Mouse (Mus musculus) myocyte (in vitro differentiated cells): ENCODE measurements around the gene Gm8104.
"Not testable (repeated sequence)": the region's sequence is repeated elsewhere in the genome, so short reads cannot be mapped to it uniquely, and the experiment has no call there.

ENCODE experiments used
- CEBPB ChIP-seq: IDR thresholded peaks from 2 replicates; pipeline ENCODE4 v1.6.1; 2011; ENCODE audit warnings: mild to moderate bottlenecking, moderate library complexity; ENCODE audit not compliant: poor library complexity, insufficient read depth, severe bottlenecking
- E2F4 ChIP-seq: IDR thresholded peaks from one replicate; pipeline ENCODE4 v1.6.1; 2011; ENCODE audit warnings: mild to moderate bottlenecking, control low read depth, moderate library complexity; ENCODE audit not compliant: insufficient read depth
- MAX ChIP-seq: IDR thresholded peaks from one replicate; pipeline ENCODE4 v1.6.1; 2011; ENCODE audit warnings: low read depth, mild to moderate bottlenecking, control low read depth
- MYOD1 ChIP-seq, 3 experiments: IDR thresholded peaks; one replicate each; pipeline ENCODE4 v1.6.1; 2011; ENCODE audit warnings: control low read depth in 2 of 3, low read depth in 2 of 3, mild to moderate bottlenecking in 2 of 3, moderate library complexity in 1 of 3; ENCODE audit not compliant: insufficient read length in 2 of 3, control insufficient read depth in 1 of 3
- MYOG ChIP-seq, 3 experiments: IDR thresholded peaks; one replicate each; pipeline ENCODE4 v1.6.1; 2011; ENCODE audit warnings: control low read depth in 2 of 3, low read depth in 2 of 3, mild to moderate bottlenecking in 2 of 3; ENCODE audit not compliant: insufficient read length in 2 of 3, control insufficient read depth in 1 of 3, insufficient read depth in 1 of 3
- POLR2A ChIP-seq: IDR thresholded peaks from one replicate; pipeline ENCODE4 v1.6.1; 2011; ENCODE audit warnings: low read depth, mild to moderate bottlenecking, control low read depth, moderate library complexity; ENCODE audit not compliant: insufficient read length
- POLR2AphosphoS2 ChIP-seq: IDR thresholded peaks from one replicate; pipeline ENCODE4 v1.6.1; 2011; ENCODE audit warnings: low read depth, control low read depth; ENCODE audit not compliant: insufficient read length
- REST ChIP-seq: IDR thresholded peaks from one replicate; pipeline ENCODE4 v1.6.1; 2011; ENCODE audit warnings: mild to moderate bottlenecking, control low read depth, moderate library complexity; ENCODE audit not compliant: insufficient read depth, insufficient read length
- SRF ChIP-seq: IDR thresholded peaks from one replicate; pipeline ENCODE4 v1.6.1; 2011; ENCODE audit warnings: low read depth; ENCODE audit not compliant: control insufficient read depth, insufficient read length
- TCF12 ChIP-seq: IDR thresholded peaks from one replicate; pipeline ENCODE4 v1.6.1; 2011; ENCODE audit warnings: mild to moderate bottlenecking, control low read depth; ENCODE audit not compliant: poor library complexity, insufficient read depth, severe bottlenecking
- TCF3 ChIP-seq: IDR thresholded peaks from one replicate; pipeline ENCODE4 v1.6.1; 2011; ENCODE audit warnings: low read depth, control low read depth; ENCODE audit not compliant: insufficient read length
- USF1 ChIP-seq: IDR thresholded peaks from one replicate; pipeline ENCODE4 v1.6.1; 2011; ENCODE audit warnings: low read depth, mild to moderate bottlenecking, control low read depth, moderate library complexity

DNA sequence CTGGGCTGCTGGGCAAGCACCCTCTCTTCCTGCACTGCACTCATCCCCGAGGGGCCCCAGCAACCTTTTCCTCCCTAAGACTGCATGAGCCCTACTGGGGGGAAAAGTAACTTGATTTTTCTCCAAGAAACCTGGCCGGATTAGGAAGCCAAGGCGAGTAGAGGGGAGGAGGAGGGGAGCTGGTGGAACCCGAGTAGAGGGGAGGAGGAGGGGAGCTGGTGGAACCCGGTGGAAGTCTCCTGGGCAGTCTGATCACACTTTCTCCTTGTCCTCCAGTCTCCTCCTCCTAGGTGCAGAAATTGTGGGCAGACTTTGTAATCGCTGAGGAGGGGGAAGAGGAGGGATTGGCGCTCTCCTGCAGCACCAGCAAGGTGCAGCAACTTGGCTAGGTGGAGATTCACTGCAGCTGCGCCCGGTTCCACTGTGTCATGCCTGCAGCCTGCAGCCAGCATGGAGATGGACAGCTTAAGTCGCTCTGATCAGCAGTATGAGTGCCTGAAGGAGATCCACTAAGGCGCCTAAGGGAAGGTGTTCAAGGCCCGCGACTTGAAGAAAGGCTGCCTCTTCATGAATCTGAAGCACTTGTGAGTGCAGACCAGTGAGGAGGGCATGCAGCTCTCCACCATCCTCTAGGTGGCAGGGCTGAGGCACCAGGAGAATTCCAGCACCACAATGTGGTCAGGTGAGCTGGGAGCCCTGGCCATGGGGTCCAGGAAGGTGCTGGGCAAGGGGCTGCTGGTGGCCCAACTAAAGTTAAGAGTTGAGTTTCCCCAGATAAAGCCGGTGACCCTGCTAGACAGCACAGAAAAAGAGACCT, 11.1 kb upstream of the Gm8104 start:
- not testable (repeated sequence) for TF ChIP-seq MAX; POLR2A; CEBPB; MYOG (IDR thresholded peaks at IDR 0.05; ENCODE audit: control insufficient read depth in 1 of 3, insufficient read depth in 1 of 3, insufficient read length in 2 of 3, low read depth in 2 of 3); USF1; E2F4; TCF3; SRF; MYOD1 (IDR thresholded peaks at IDR 0.05; ENCODE audit: control insufficient read depth in 1 of 3, insufficient read length in 2 of 3, low read depth in 2 of 3); TCF12; POLR2AphosphoS2; REST
